Mouse (Mus musculus): ENCODE measurements around the gene Ap5b1. TPM values are rescaled to one million over a fixed set of nuclear protein-coding genes. Genes with fewer than 3 reads are reported as not detected.

The Ap5b1 gene
- polyA plus RNA-seq (2017; shearing (Covaris generic)), result 8.2 TPM

GRCm38 (mm10) chr19:5567534-5568469, at the start of gene Ap5b1:
Gene Ap5b1 (plus strand): TSS chr19:5568025.

GRCm38 (mm10) chr19:5560457-5561041, 7.3 kb upstream of the Ap5b1 start, which contains the start of gene Ovol1:
Gene Ovol1 (minus strand): TSS chr19:5560646.

GRCm38 (mm10) chr19:5601752-5602541, 34.1 kb downstream of the Ap5b1 start, which contains the start of gene Rnaseh2c:
Gene Rnaseh2c (plus strand): TSS chr19:5601873.

DNA sequence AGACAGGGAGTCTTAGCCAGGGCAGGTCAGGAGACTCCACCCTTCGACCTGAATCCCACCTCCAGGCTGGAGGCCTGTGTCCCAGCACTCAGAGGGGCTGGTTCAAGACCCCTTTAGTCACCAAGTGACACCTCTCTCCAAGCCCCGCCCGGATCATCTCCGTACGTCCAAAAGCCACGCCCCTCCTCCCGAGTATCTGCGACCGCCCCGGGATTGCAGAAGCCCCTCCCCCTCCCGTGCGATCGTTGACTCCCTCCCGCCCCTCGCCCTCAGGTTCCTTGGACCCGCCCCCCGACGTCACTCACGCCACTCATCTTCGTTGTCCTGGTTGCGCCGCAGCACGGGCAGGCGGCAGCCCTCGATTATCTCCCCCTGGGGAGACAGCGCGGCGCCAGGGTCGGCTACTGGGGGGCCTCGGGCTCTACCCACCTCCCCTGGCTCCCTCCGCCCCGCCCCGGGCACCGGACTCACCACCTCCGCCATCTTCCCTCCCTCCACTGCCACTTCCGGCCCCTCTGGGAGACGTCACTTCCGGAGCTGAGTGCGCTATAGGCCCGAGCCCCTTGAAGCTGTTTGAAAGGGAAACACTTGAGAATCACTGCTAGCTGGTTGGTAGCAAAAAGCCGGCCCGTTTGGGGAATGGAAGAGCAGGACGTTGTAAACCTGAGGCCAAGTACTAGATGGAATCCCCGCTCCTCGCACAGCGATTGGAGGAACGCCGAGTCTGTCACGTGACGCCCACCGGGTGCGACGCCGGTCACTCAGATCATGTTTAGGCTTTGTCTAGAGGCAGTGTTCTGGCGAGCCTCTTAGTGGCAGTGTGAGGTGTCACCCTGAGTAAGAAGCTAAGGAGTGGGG, 42.0 kb downstream of the Ap5b1 start, which contains the start of gene Kat5:
Gene Kat5, minus strand, starts transcription at position 691 of the 858 bp plus-strand sequence.

Other genes starting within 250 kb of the Ap5b1 start
- gene Catsper1, start 232.3 kb upstream of the Ap5b1 start, polyA plus RNA-seq (2017; shearing (Covaris generic)), result not detected
- gene Cst6, start 218.5 kb upstream of the Ap5b1 start, polyA plus RNA-seq (2017; shearing (Covaris generic)), result 0.65 TPM
- 35.1 TPM for gene Eif1ad, start 201.3 kb upstream of the Ap5b1 start, polyA plus RNA-seq (2017; shearing (Covaris generic))
- gene Banf1, start 200.9 kb upstream of the Ap5b1 start, polyA plus RNA-seq (2017; shearing (Covaris generic)), result 156 TPM
- gene Sart1, start 179.3 kb upstream of the Ap5b1 start, polyA plus RNA-seq (2017; shearing (Covaris generic)), result 218 TPM
- not detected for gene Tsga10ip, start 165.5 kb upstream of the Ap5b1 start, polyA plus RNA-seq (2017; shearing (Covaris generic))
- 175 TPM for gene Drap1, start 143.0 kb upstream of the Ap5b1 start, polyA plus RNA-seq (2017; shearing (Covaris generic))
- gene AI837181, start 142.9 kb upstream of the Ap5b1 start, polyA plus RNA-seq (2017; shearing (Covaris generic)), result 24.5 TPM
- gene Fosl1, start 120.5 kb upstream of the Ap5b1 start, polyA plus RNA-seq (2017; shearing (Covaris generic)), result 0.77 TPM
- gene Ccdc85b, start 110.1 kb upstream of the Ap5b1 start, polyA plus RNA-seq (2017; shearing (Covaris generic)), result 4.4 TPM
- gene Fibp, start 107.4 kb upstream of the Ap5b1 start, polyA plus RNA-seq (2017; shearing (Covaris generic)), result 68.1 TPM
- gene Ctsw, start 99.5 kb upstream of the Ap5b1 start, polyA plus RNA-seq (2017; shearing (Covaris generic)), result 191 TPM
- 0.86 TPM for gene Efemp2, start 94.1 kb upstream of the Ap5b1 start, polyA plus RNA-seq (2017; shearing (Covaris generic))
- gene Mus81, start 79.6 kb upstream of the Ap5b1 start, polyA plus RNA-seq (2017; shearing (Covaris generic)), result 24.6 TPM
- gene Cfl1, start 77.6 kb upstream of the Ap5b1 start, polyA plus RNA-seq (2017; shearing (Covaris generic)), result 2,701 TPM
- not detected for gene 1700020D05Rik, start 64.2 kb upstream of the Ap5b1 start, polyA plus RNA-seq (2017; shearing (Covaris generic))
- 3.8 TPM for gene Snx32, start 57.5 kb upstream of the Ap5b1 start, polyA plus RNA-seq (2017; shearing (Covaris generic))
- not detected for gene Ovol1, start 7.4 kb upstream of the Ap5b1 start, polyA plus RNA-seq (2017; shearing (Covaris generic))
- 84.3 TPM for gene Rnaseh2c, start 33.8 kb downstream of the Ap5b1 start, polyA plus RNA-seq (2017; shearing (Covaris generic))
- gene Kat5, start 42.2 kb downstream of the Ap5b1 start, polyA plus RNA-seq (2017; shearing (Covaris generic)), result 66.5 TPM
- 279 TPM for gene Rela, start 69.5 kb downstream of the Ap5b1 start, polyA plus RNA-seq (2017; shearing (Covaris generic))
- 174 TPM for gene Sipa1, start 95.7 kb downstream of the Ap5b1 start, polyA plus RNA-seq (2017; shearing (Covaris generic))
- gene Map3k11, start 120.7 kb downstream of the Ap5b1 start, polyA plus RNA-seq (2017; shearing (Covaris generic)), result 58.1 TPM
- 45.2 TPM for gene Pcnx3, start 120.9 kb downstream of the Ap5b1 start, polyA plus RNA-seq (2017; shearing (Covaris generic))
- gene Kcnk7, start 136.3 kb downstream of the Ap5b1 start, polyA plus RNA-seq (2017; shearing (Covaris generic)), result 2.7 TPM
- gene Ehbp1l1, start 158.3 kb downstream of the Ap5b1 start, polyA plus RNA-seq (2017; shearing (Covaris generic)), result 44.6 TPM
- 73.6 TPM for gene Fam89b, start 161.6 kb downstream of the Ap5b1 start, polyA plus RNA-seq (2017; shearing (Covaris generic))
- 0.65 TPM for gene Ltbp3, start 172.9 kb downstream of the Ap5b1 start, polyA plus RNA-seq (2017; shearing (Covaris generic))
- 66.7 TPM for gene Scyl1, start 203.4 kb downstream of the Ap5b1 start, polyA plus RNA-seq (2017; shearing (Covaris generic))